Mouse (Mus musculus): ENCODE results near the gene Zdhhc9. TPM values are rescaled to one million over a fixed set of nuclear protein-coding genes. Genes with fewer than 3 reads are reported as not detected.

Zdhhc9 gene
- polyA plus RNA-seq, 1 experiment from 2014 or later = 9.0 TPM

Other genes with a start within 250 kb of the Zdhhc9 start
- gene Apln, start 174.0 kb downstream of the Zdhhc9 start, polyA plus RNA-seq (2015; fragmentation: Nextera tagmentation; extraction: Ambion mirVana) = 4.5 and 4.6 TPM in 2 replicates
- gene Xpnpep2, start 100.2 kb downstream of the Zdhhc9 start, polyA plus RNA-seq (2015; fragmentation: Nextera tagmentation; extraction: Ambion mirVana) = 0.55 and 0.84 TPM in 2 replicates
- 0.65 and 1.2 TPM in 2 replicates for gene Sash3, start 62.4 kb downstream of the Zdhhc9 start, polyA plus RNA-seq (2015; fragmentation: Nextera tagmentation; extraction: Ambion mirVana)
- gene Utp14a, start 48.0 kb upstream of the Zdhhc9 start, polyA plus RNA-seq (2015; fragmentation: Nextera tagmentation; extraction: Ambion mirVana) = 13.8 and 14.2 TPM in 2 replicates
- gene Bcorl1, start 132.5 kb upstream of the Zdhhc9 start, polyA plus RNA-seq (2015; fragmentation: Nextera tagmentation; extraction: Ambion mirVana) = 6.7 and 8.6 TPM in 2 replicates